Mouse (Mus musculus) kidney, adult 9 months (tissue): ENCODE data around the gene Oog1.
"Not testable (repeated sequence)": the region's sequence is repeated elsewhere in the genome, so short reads cannot be mapped to it uniquely, and the experiment has no call there.

Experiments used
- DNase-seq: peaks from one replicate; pipeline ENCODE4 v3.0.0; 2022

Oog1 gene

DNA sequence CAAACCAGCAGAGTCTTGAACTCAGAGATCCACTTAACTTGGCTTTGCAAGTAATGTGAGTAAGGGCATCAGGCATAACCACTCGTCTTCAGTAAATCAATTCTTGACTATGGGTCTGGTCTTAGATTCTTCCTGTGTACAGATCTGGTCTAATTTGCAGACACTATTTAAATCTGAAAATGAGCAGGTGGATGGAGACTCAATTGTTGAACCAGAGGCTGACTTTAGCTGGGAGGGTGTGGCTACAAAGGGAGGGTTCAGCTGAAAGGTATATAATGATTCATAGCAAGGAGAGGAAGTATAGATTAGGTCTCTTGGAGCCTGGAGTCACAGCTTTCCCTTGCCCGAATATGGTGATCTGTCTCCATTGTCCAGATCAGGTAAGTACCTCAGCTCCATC lies at the start of gene Oog1:
Gene Oog1 (plus strand): TSS at position 301 of the 400 bp plus-strand sequence.
- not testable (repeated sequence) for DNase-seq

DNA sequence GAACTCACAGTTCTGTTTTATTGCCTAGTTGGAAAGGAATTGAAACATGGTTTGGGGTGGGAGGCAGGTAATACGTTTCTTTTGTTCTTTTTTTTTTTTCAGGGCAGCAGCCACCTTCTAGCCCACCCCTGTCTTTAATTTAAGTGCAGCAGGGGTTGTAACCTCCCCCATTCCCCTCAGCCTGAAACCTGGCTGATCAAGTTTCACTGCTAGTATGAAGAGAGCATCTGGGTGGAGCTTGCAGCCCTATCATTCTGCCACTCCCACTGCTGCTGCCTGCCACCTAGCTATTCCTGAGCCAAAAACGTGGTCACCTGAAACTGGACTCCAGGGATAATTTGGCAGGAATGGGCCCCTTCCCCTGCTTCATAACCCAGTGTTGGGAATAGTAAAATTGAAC lies 1.1 kb upstream of the Oog1 start:
- not testable (repeated sequence) for DNase-seq

DNA sequence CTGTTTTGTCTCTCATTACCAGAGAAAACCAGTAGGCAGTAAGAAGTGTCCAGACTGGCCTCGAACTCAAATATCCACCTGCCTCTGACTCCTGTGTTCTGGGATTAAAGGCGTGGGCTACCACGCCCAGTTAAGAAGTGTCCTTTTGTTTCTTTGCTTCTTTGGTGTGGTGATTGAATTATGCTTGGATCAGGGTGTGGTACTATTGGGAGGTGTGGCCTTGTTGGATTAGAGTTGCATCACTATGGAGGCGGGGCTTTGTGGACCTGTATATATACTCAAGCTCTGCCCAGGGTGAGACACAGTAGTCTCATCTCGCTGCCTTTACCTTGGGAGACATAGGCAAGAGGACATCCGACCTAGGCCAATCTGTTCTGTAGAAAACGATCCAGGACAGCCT lies 16.1 kb downstream of the Oog1 start, which contains the start of gene Gm4027:
Gene Gm4027 (plus strand): TSS at position 301 of the 400 bp plus-strand sequence.
- not testable (repeated sequence) for DNase-seq

DNA sequence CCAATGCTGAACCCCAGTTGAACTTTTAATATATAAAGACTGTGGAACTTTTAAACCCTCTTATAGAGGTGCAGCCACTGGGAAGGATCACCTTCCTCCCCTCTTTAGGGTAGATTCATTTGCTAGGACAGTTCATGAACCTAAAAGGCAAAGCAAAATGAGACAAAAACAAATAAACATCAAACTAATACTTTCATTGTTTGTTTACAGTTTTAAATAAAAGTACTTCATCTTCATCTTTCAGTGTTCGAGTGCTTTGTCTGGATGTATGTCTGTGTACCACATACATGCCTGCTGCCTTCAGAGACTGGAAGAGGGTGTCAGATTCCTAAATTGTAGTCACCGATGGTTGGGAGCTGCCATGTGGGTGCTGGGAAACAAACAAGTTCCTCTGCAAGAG lies 42.0 kb downstream of the Oog1 start, which contains the start of gene Gm16381:
Gene Gm16381 (minus strand): TSS at position 101 of the 400 bp plus-strand sequence.
- DNase-seq, result not testable (repeated sequence)

DNA sequence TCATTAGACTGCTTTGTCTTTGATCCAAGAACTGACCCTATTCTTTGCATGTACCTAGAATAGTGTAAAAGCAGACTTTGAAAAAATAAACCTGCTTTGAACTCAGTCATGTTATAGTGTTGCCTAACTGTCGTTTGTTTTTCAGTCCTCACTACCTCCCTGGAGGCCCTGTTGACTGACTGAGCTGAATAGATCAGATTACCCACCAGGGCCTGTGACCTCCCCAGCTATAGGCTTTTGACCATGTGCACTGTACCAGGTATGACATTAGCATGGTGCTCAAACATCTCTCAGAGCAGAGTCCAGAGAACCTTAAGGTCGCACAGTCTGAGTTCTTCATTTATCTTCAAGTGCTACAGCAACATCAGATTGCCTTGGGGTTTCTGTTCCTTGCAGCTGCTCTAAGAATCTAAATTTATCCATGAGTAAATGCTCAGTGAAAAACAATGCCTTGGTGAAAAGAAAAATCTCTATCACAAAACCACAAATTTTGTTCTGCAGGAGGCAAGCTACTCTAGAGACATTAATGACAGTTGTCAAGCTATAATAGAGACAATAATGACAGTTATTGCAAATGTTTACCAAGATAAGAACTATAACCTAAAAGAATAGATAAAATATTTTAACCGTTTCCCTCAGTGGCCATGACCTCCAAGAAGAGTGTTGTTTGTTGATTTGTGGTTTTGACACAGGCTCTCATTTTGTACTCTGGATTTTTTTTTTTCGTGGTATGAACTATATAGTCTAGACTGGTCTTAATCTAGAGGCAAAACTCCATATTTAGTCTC lies 50.6 kb downstream of the Oog1 start:
- DNase-seq, result not testable (repeated sequence)
